Mouse (Mus musculus) neural tube, embryonic 15.5 days (tissue): Measurements from ENCODE around the gene Tmem184c. TPM values are rescaled to one million over a fixed set of nuclear protein-coding genes. Genes with fewer than 3 reads are reported as not detected.
A peak's percentile ranks its signal among the peaks of the same experiment; 100 is the strongest.

Experiments used
- ATAC-seq: fragments of 200-750 bp; cut with Nextera tagmentation; 2 replicates; pipeline ENCODE4 v1.8.0; 2017; ENCODE audit warnings: mild to moderate bottlenecking, moderate TSS enrichment, moderate library complexity; ENCODE audit not compliant: low FRiP score
- H3K27ac ChIP-seq: fragments of 300-500 bp; sonication (generic); replicated peaks from 2 replicates; pipeline ENCODE4 v1.5.1; 2015; ENCODE audit warnings: mild to moderate bottlenecking, inconsistent platforms
- H3K27me3 ChIP-seq: fragments of 300-500 bp; sonication (generic); replicated peaks from 2 replicates; pipeline ENCODE4 v1.6.1; 2015; ENCODE audit warnings: inconsistent platforms
- H3K36me3 ChIP-seq: fragments of 300-500 bp; sonication (generic); 2 replicates; pipeline ENCODE4 v1.6.1; 2015; ENCODE audit warnings: inconsistent platforms
- H3K4me1 ChIP-seq: fragments of 300-500 bp; sonication (generic); 2 replicates; pipeline ENCODE4 v1.6.1; 2015; ENCODE audit warnings: inconsistent platforms
- H3K4me2 ChIP-seq: fragments of 300-500 bp; sonication (generic); 2 replicates; pipeline ENCODE4 v1.6.1; 2015; ENCODE audit warnings: inconsistent platforms, mild to moderate bottlenecking, moderate library complexity
- H3K4me3 ChIP-seq: fragments of 300-500 bp; sonication (generic); replicated peaks from 2 replicates; pipeline ENCODE4 v1.5.1; 2015; ENCODE audit warnings: mild to moderate bottlenecking, inconsistent platforms
- H3K9ac ChIP-seq: fragments of 300-500 bp; sonication (generic); replicated peaks from 2 replicates; pipeline ENCODE4 v1.6.1; 2015; ENCODE audit warnings: mild to moderate bottlenecking, inconsistent platforms
- H3K9me3 ChIP-seq: fragments of 300-500 bp; sonication (generic); replicated peaks from 2 replicates; pipeline ENCODE4 v1.6.1; 2016; ENCODE audit warnings: inconsistent platforms
- WGBS: fragments of 180-500 bp; shearing (Covaris S2); methylation state at CpG from one replicate; pipeline ENCODE4 v1.1.7; 2015; ENCODE audit warnings: mixed read lengths; 5-methylcytosine and 5-hydroxymethylcytosine counted together
- polyA plus RNA-seq: library from polyadenylated mRNA; unstranded; fragments of >200 nt; fragmentation: Nextera tagmentation; extraction: Ambion mirVana; gene quantifications from 2 replicates; pipeline ENCODE4 v1.2.1, GENCODE M21; 2015

Gene Tmem184c
- polyA plus RNA-seq, 1 experiment from 2014 or later: 73.0 TPM

DNA sequence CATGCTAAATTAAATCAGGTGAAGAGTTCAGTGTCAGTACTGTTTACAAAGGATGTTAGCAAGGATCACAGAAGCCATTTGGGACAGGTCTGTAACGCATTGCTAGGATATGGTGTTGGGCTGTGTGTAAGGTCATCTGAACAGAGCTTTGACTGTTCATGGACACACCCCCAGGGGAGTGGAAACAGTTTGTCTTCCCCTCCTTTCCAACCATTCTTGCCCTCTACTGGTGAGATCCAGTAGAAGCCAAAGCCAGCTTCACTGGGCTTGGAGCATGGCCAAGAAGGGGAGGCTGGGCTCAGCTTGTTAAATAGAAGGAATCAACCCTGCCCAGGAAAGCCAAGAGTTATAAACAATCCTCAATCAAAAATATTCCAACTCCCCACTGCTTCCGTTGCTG, 7.4 kb upstream of the Tmem184c start:
- ATAC-seq: no peak
- Histone ChIP-seq H3K9me3 (no peaks in the 10 kb centered on the region), H3K9ac (no peak overlapping the region), H3K27ac (no peak overlapping the region), H3K27me3 (peaks cover 3% of the 10 kb centered on the region; the same call in 1 of the 2 replicates), H3K4me2 (no peak overlapping the region), H3K4me3 (no peak overlapping the region), H3K36me3 (no peaks in the 10 kb centered on the region), H3K4me1 (0 out of 2 replicates have a peak, but pooled peaks cover 3% of the 10 kb centered on the region)
- WGBS: 65% methylated on average over 2 of the region's 2 CpGs

DNA sequence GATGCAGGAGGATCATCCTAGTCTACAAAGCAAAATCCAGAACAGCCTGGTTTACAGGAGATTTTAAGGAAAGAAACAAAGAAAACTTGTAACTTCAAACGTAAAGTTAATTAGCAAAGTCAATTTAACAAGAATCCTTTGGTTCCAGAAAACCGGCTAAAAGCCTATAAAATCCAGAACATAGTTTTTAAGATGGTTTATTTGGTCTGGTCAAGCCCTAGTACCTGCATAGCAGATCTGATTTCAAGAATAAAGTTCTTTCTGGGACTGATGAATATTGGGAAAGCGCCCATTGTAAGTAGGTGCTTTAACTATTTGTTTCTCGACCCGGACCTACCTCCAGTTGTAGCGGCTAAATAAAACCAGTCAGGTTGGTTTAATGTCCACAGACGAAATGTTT, 877 bp downstream of the Tmem184c start:
- H3K9ac ChIP-seq: peak overlapping the region; percentile 65
- H3K9me3 ChIP-seq: no peaks in the 10 kb centered on the region
- H3K27ac ChIP-seq: no peak overlapping the region
- peak overlapping the region; percentile 70 for H3K4me2 ChIP-seq
- WGBS: 6% methylated on average over 7 of the region's 7 CpGs
- ATAC-seq: no peak
- H3K27me3 ChIP-seq: peaks cover 3% of the 10 kb centered on the region; the same call in 1 of the 2 replicates
- H3K4me1 ChIP-seq: peaks cover 18% of the 10 kb centered on the region
- H3K4me3 ChIP-seq: peak overlapping the region; percentile 78
- H3K36me3 ChIP-seq: peaks cover 6% of the 10 kb centered on the region

DNA sequence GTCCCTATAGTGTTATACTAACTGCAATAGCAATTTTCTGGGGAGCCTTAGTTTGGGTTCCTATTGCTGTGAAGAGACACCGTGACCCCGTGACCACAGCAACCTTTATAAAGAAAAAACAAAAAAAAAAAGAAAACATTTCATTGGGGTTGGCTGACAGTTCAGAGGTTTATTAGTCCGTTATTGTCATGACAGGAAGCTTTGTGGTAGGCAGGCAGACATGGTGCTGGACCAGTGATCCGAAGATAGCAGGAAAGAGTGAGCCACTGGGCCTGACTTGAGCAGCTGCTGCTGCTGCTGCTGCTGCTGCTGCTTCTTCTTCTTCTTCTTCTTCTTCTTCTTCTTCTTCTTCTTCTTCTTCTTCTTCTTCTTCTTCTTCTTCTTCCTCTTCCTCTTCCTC, 26.3 kb downstream of the Tmem184c start:
- Histone ChIP-seq H3K4me1 (no peaks in the 10 kb centered on the region), H3K36me3 (peaks cover 34% of the 10 kb centered on the region), H3K4me2 (no peak overlapping the region), H3K9me3 (no peaks in the 10 kb centered on the region), H3K4me3 (no peak overlapping the region), H3K27ac (no peak overlapping the region), H3K9ac (no peak overlapping the region), H3K27me3 (no peaks in the 10 kb centered on the region)
- 88% methylated on average over 4 of the region's 4 CpGs for WGBS
- no peak for ATAC-seq

DNA sequence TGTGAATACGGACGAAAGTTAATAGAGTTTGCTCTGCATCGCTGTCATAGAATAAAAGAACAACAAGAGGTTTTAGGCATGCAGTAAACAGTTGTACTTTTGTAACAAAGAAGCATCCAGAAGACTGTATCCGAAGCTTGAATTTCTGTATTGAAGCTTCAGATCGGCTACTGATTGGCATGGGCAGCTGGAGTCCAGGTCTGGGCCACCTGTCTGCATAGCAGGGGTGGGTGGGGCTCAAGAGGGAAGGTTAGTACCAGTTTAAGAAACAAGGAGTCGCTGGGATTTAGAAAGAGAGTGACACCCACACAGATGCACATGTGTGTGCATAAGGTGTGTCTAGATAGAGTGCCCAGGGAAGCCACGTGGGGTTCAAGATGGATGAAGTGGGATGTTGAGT, 32.8 kb downstream of the Tmem184c start:
- no peak for ATAC-seq
- no peaks in the 10 kb centered on the region for H3K4me1 ChIP-seq
- peaks cover 58% of the 10 kb centered on the region for H3K36me3 ChIP-seq
- H3K9me3 ChIP-seq: no peaks in the 10 kb centered on the region
- H3K27ac ChIP-seq: no peak overlapping the region
- 98% methylated on average over 7 of the region's 7 CpGs for WGBS
- no peak overlapping the region for H3K4me3 ChIP-seq
- H3K4me2 ChIP-seq: no peak overlapping the region
- no peaks in the 10 kb centered on the region for H3K27me3 ChIP-seq
- no peak overlapping the region for H3K9ac ChIP-seq

DNA sequence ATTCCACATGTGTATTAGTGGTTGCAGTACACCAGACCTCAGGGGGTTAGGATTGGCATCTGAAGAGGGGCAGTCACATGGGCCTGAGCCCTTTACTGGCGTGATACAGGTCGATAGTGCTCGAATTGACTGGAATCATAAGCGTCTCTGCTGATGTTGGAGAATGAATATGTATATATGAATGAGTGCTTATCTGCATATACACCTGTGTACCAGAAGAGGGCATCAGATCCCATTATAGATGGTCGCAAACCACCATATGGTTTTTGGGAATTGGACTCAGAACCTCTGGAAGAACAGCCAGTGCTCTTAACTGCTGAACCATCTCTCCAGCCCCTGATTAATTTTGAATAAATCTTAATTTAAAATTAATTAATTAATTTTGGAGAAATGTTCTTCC, 36.3 kb downstream of the Tmem184c start:
- H3K4me1 ChIP-seq: no peaks in the 10 kb centered on the region
- no peak overlapping the region for H3K9ac ChIP-seq
- peaks cover 41% of the 10 kb centered on the region for H3K36me3 ChIP-seq
- no peak overlapping the region for H3K4me3 ChIP-seq
- WGBS: 94% methylated on average over 5 of the region's 5 CpGs
- no peak for ATAC-seq
- H3K27me3 ChIP-seq: no peaks in the 10 kb centered on the region
- H3K9me3 ChIP-seq: no peaks in the 10 kb centered on the region
- H3K27ac ChIP-seq: no peak overlapping the region
- no peak overlapping the region for H3K4me2 ChIP-seq

DNA sequence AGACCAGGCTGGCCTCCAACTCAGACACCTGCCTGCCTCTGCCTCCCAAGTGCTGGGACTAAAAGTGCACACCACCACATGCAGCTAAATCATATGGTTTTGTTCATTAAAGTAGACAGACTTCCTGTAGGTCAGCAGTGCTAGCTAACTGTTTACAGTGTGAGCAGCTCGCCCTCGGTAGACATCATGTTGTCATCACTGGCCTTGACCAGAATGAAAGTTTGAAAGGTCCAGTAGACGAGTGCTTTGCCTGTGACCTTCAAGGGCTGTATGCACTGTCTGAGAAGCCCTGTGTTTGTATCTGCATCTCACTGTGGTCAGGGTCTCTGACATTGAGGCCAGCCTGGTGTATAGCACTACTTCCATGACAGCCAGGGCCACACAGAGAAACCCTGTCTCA, 49.1 kb downstream of the Tmem184c start:
- Histone ChIP-seq H3K4me3 (no peak overlapping the region), H3K4me1 (no peaks in the 10 kb centered on the region), H3K9ac (no peak overlapping the region), H3K27me3 (no peaks in the 10 kb centered on the region), H3K27ac (no peak overlapping the region), H3K36me3 (peaks cover 67% of the 10 kb centered on the region), H3K9me3 (no peaks in the 10 kb centered on the region), H3K4me2 (no peak overlapping the region)
- 88% methylated on average over 3 of the region's 3 CpGs for WGBS
- ATAC-seq: no peak

DNA sequence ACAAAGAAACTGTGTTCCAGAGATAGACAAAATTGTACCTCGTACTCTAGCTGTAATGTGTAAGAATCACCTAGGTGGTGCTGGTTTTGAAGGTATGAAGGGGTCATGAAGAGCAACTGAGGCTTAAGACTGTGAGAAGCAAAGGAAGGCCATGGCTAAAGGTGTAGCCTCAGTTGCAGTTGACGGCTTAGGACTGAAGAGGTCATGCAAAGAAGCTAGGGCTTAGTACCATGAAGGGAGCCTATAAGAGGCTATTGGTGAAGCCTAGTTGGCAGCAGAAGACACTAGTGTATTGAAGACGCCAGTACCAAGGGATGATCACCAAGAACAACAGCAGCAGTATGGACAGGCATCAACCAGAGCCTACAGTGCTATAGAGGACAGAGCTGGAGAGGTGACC, 58.0 kb downstream of the Tmem184c start:
- no peak overlapping the region for H3K27ac ChIP-seq
- H3K4me3 ChIP-seq: no peak overlapping the region
- H3K9ac ChIP-seq: no peak overlapping the region
- H3K4me2 ChIP-seq: no peak overlapping the region
- H3K27me3 ChIP-seq: no peaks in the 10 kb centered on the region
- no peak for ATAC-seq
- H3K36me3 ChIP-seq: peaks cover 44% of the 10 kb centered on the region
- no peaks in the 10 kb centered on the region for H3K9me3 ChIP-seq
- 96% methylated on average over 3 of the region's 3 CpGs for WGBS
- peaks cover 14% of the 10 kb centered on the region for H3K4me1 ChIP-seq

DNA sequence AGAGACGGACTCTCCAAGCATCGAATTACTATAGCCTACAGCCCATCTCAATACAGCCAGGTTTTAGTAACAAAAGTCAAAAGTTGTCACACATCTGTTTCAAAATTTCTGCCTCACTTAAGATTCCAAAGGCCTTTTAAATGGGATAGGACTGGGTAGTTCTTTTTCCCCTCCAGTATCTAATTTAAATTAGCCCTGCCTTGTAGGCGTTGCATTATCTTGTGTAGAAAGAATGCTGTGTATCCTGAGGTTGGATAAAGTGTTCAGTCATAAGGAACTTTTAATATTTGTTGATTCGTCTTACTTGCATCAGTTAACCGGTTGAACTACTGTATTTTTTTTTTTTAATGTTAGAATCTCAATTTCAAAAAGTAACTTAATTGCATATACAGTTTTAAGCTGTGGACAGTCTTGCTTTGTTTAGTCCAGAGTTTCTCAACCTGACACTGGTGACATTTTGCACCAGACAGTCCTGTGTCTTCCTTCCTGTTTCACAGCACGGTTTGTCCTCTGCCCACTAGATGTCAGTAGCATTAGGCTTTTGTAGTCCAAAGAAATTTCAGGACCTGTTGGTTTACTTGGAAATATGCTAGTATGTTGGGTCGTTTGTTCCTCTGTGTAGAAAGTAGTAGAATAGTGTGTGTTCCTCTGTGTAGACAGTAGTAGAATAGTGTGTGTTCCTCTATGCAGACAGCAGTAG, 60.5 kb downstream of the Tmem184c start:
- Histone ChIP-seq H3K4me2 (peak overlapping the region; percentile 64), H3K4me1 (peaks cover 14% of the 10 kb centered on the region), H3K27me3 (no peaks in the 10 kb centered on the region), H3K4me3 (peak overlapping the region; percentile 59), H3K27ac (peak overlapping the region; percentile 85), H3K36me3 (peaks cover 26% of the 10 kb centered on the region), H3K9me3 (no peaks in the 10 kb centered on the region), H3K9ac (peak overlapping the region; percentile 73)
- no peak; the same call in 1 of the 2 replicates for ATAC-seq
- 27% methylated on average over 7 of the region's 7 CpGs for WGBS

DNA sequence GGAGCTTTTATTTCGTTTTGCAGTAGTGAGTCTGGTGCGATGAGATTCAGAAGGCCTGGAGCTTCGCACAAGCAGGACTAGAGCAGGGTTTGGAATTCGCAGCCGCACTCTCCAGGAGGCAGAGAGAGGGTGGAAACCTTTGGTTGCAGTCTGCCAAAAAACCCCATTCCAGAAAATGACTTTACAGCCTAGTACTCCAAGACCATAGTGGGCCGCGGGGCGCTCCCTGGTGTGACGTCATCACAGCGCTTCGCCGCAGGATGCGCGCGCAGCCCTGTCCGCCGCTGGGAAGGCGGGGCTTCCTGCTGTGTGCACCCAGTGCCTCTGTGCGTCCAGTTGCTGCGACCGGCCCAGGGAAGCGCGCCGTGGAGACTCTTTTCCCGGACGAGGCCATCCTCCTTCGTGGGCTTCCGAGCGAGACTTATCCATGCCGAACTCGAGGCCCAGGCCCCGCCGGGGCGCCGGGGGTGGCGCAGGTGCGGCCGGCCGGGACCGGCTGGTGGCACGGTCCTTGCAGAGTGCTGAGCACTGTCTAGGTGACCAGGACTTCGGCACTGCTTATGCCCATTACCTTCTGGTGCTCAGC, 61.3 kb downstream of the Tmem184c start, which contains the start of gene Prmt9:
Gene Prmt9 (plus strand): TSS at position 277 of the 586 bp plus-strand sequence.
- WGBS: 3% methylated on average over 42 of the region's 42 CpGs
- peak within 1 kb of the TSS; percentile 64 for H3K4me2 ChIP-seq

More for the DNA sequence above, 61.3 kb downstream of the Tmem184c start, which contains the start of gene Prmt9:
- ATAC-seq: peak; percentile 98
- H3K27me3 ChIP-seq: no peaks in the 10 kb centered on the region
- peak within 1 kb of the TSS; percentile 73 for H3K9ac ChIP-seq
- H3K4me3 ChIP-seq: peak within 1 kb of the TSS; percentile 59
- H3K4me1 ChIP-seq: peaks cover 14% of the 10 kb centered on the region
- H3K36me3 ChIP-seq: peaks cover 26% of the 10 kb centered on the region
- no peaks in the 10 kb centered on the region for H3K9me3 ChIP-seq
- peak within 1 kb of the TSS; percentile 85 for H3K27ac ChIP-seq

Other genes starting within 250 kb of the Tmem184c start
- gene Arhgap10, start 92.7 kb downstream of the Tmem184c start, polyA plus RNA-seq: 5.7 and 11.4 TPM in 2 replicates
- 26.5 and 27.3 TPM in 2 replicates for gene Prmt9, start 61.3 kb downstream of the Tmem184c start, polyA plus RNA-seq
- 7.7 and 10.0 TPM in 2 replicates for gene Ednra, start 113.8 kb upstream of the Tmem184c start, polyA plus RNA-seq